Mouse (Mus musculus): ENCODE data around the gene Fam178b.

GRCm38 (mm10) chr1:36665934-36666333 is 17.0 kb downstream of the Fam178b start:
- no peak for TF ChIP-seq CTCF (IDR thresholded peaks at IDR 0.05; ENCODE audit: low read depth, low read length)
- no peak for TF ChIP-seq POLR2A (IDR thresholded peaks at IDR 0.05; ENCODE audit: borderline replicate concordance, low read depth, low read length)

Measured in bone marrow macrophage, adult 2 months (primary cell).